Mouse (Mus musculus) frontal cortex, adult 2 months (tissue): Measurements from ENCODE around the gene Mettl22. TPM values are rescaled to one million over a fixed set of nuclear protein-coding genes. Genes with fewer than 3 reads are reported as not detected.

ENCODE experiments used
- DNase-seq, 2 experiments: peaks; one replicate each; pipeline ENCODE4 v3.0.0; 2022; ENCODE audit warnings: low spot score in 1 of 2; ENCODE audit errors: extremely low spot score in 1 of 2
- polyA plus RNA-seq: library from polyadenylated mRNA; depleted of rRNA; stranded (reverse); fragments of >200 nt; gene quantifications from 2 replicates; pipeline ENCODE4 v1.2.3, GENCODE M21; 2012

The Mettl22 gene
- polyA plus RNA-seq, 1 experiment: 74.2 TPM

GRCm38 (mm10) chr16:8504271-8504670 lies 33.7 kb downstream of the Mettl22 start:
- DNase-seq: no peak

DNA sequence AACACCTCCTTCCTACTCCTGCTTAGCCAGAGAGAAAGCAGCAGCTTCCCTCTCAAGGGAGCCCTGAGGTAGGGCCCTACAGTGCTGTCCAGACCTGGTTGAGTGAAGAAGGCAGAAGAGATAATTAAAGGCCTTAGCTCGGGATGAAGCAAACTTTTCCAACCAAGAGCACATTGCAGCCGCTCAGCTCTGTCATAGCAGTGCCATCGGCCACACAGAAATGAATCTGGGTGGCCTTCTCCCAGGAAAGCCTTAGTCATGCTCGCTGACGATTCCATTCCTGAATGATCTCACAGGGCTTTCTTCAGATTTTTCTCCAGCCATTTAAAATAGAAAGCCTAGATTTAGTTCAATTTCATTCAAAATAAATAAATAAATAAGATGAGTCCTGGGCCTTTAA lies 39.3 kb downstream of the Mettl22 start:
- DNase-seq: no peak

- no peak for DNase-seq
Measured at GRCm38 (mm10) chr16:8512830-8513229, 42.2 kb downstream of the Mettl22 start.

DNA sequence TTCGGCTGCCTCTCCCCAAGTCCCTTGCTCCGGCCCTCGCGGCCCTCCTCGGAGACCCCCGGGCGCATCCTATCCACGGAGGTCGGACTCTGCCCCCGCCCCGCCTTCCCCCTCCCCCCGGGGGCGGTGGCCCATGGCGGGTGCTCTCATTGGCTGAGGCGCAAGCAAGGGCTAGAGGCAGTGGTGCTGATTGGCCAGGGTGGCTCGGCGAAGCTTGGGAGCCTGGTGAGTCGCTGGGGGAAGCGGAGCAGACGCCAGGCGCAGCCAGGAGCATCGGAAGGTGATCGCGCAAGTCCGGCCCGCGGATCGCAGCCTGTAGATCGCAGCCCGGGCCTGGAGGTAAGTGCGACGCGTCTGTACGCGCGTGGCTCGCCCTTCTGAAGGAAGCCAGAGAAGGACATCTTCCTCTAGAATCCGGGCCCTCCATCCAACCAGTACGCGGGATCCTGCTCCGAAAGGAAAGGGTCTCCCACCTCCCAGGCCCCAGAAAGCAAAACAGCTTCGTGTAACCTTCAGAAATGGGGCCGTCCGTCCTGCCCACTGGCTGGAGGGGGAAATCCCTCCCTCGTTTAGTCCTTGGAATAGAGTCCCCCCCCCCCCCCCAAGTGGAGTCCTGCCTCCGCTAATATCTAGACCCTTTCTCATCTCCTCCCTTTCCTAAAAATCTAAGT lies 42.8 kb downstream of the Mettl22 start, which contains the start of gene Abat:
Abat (plus strand) TSS at position 194 of the 671 bp plus-strand sequence.
- DNase-seq: peak; percentile 89 to 96

DNA sequence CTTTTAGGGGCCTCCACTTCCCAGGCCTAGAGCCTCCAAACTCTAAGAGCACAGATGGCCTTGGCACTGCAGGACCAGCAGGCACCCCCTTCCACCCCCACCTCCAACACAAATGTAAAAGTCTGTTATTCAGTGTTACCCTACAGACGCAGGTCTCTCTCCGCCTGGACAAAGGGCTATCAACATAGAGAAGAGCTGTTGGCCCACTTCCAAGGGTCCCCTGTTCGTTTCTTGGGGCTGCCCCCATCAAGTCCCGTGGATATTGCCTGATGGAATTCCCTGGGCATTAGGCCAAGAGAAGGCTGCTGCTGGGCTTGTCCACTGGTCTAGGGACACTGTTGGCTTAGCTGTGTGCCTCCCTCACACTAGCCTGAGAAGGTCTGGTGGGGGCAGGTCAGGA lies 43.6 kb downstream of the Mettl22 start:
- no peak for DNase-seq

- no peak for DNase-seq
Measured at GRCm38 (mm10) chr16:8520525-8520924, 49.9 kb downstream of the Mettl22 start.

DNA sequence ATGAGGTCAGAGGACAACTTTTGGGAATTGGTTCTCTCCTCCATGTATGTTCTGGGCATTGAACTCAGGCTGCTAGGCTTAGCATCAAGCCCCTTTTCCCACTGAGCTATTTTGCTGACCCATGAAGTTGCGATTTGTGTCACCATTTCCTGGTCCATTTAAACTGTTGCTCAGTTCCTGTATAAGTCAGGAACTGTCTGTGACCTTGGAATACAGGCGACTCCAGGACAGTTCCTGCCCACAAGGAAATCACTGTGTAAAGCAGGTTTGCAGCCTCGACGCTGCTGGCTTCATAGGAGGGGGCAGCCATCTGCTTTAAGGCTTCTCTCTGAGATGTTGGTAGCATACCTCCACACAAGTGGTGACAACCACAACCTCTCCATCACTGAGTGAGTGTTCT lies 50.7 kb downstream of the Mettl22 start:
- DNase-seq: no peak

DNA sequence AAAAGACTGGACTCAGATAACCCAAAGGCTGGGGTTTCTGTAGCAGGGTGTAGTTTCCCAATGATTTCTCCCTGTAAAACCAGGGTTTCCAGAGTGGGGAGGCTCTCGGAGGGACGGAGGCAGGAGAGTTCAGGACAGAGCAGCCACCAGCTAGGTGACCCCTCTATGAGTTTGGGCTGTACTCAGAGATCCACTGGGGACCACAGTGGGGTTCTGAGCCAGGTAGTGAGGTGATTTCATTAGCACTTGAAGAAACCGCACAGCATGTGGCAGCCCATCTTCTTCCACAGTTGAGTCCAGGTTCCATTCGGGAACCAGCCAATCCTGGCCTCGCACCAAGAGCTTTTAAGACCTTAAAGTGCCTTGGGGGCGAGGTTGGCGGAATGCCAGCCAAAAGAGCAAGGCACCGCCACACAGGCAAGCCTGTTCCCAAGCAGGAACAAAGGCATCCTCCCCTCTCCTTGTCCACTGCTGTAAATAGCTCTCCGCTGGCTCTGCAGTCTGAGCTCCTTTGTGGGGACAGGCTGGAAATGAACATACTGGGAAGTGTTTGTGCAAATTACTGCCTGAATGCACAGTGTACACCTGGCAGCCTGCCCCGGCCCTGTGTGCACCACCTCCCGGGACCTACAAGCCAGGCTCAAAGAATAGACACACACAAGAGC lies 53.0 kb downstream of the Mettl22 start:
- DNase-seq: peak; percentile 26 to 50

DNA sequence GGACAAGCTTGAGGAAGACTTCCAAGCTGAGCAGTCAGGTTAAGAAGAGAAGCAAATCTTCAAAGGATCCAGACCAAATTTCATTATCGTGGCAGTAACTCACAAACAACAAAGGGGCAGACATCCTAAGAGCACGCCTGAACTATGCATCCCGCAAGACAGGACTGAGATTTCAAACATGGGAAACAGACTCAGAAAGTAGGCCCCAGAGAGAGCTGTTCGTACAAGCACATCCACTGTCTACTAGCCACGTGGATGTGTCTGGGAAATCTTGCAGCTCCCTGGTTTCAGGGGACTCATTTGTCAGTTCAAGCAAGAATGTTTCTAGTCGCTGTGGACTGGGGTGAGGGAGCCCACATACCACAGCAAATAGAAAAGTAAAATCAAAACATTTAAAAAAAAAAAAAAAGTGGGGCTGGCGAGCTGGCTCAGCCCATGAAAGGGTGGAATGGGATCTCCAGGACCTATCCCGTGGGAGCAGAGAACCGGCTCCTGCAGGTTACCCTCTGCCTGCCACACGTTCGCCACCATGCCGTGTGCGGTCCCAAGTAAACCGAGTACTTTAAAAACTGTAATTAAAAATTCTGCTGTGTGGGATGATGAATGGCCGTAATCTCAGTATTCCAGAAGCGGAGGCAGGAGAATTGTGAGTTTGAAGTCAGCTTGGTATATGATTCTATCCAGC lies 53.7 kb downstream of the Mettl22 start:
- no peak for DNase-seq

DNA sequence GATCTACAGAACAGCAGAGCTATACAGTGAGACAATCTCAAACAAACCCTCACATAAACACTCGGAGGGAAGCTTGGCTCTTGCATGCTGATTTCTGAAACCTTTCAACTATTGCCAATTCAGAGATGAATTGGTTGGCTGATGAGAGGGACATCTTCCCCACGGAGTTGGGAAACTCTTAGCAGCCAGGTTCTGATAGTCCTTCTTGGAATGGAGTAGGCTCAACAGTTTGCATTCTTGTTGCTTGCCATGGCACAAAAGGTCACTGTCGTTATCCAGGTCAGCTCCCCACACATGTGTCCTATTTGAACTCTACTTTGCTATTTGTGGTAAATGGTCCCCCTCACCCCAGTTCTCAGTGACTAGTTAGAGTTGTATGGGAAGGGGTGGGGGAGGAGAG lies 54.7 kb downstream of the Mettl22 start:
- DNase-seq: no peak

GRCm38 (mm10) chr16:8525877-8526276 lies 55.3 kb downstream of the Mettl22 start:
- DNase-seq: no peak

GRCm38 (mm10) chr16:8529389-8529788 lies 58.8 kb downstream of the Mettl22 start:
- DNase-seq: no peak

- no peak for DNase-seq
Measured at GRCm38 (mm10) chr16:8530018-8530417, 59.4 kb downstream of the Mettl22 start.

DNA sequence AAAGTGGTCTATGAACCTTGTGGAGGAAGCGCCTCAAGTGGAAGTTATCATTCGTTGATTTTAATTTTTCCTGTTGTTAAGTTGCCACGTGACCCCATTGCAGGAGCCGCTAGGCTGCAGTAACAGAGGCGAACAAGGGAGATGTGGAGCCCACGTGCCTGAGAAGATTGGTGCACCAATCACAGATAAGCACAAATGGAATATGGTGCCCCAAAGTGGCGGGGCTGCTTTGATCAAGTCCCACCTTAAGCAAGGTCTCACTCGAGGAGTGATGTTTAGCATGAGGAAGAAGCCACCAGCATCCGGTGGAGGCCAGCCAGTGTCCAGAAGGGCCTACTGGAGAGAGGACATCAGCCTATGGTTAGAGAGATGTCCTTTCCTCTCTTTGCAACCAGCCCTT lies 61.9 kb downstream of the Mettl22 start:
- no peak for DNase-seq

DNA sequence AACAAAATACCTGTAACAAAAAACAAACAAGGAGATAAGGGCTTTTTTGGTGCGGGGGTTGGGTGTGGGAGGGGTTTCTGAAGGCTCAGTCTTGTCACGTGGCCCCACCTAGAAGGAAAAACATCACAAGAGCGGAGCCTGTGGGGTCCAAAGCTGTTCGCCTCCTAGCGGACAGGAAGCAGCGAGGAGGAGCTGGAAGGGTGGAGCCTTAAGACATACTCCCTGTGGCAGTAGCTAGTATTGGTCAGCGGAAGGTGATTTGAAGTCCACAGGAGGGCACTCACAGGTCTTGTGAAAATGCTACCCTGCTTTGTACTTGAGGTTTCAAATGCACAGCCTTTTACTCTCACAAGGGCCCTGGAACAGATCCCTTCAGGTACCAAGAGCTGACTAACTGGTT lies 62.3 kb downstream of the Mettl22 start:
- DNase-seq: no peak

DNA sequence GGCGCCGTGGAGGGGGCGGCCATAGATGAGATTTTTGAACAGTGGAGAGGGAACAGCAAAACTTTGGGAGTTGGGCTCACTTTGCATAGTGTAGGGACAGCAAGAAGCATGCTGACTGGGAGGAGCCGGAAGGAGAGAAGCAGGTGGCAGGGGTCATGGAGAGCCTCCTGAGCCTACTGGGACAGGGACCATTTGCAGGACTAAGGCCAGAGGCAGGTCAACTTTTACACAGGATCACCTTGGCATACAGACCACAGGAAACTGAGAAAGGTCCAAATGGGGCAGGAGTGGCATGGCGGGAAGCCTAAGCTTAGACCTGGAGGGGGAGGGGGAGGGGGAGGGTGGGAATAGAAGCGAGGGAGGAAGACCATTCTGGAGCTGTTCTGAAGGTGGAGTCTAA lies 62.9 kb downstream of the Mettl22 start:
- DNase-seq: no peak

- no peak for DNase-seq
Measured at GRCm38 (mm10) chr16:8534466-8535200, 64.0 kb downstream of the Mettl22 start.

DNA sequence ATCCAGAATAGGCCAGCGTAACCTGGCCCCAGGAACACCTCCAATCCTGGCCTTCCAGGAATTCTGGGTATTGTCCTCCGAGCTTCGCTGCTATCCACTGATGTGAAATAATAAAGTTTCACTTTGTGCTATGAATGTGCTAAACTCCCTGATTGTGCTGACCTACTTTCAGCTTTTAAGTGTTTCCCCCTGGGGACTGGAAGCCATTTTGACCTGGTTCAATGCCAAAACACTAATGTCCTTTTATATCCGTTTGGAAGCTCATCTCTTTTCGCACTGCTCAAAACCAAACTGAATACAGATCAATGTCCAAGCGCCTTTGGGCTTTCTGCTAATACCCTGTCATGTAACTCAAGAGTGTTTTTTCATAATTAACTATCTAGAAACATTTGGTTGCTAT lies 64.8 kb downstream of the Mettl22 start:
- DNase-seq: no peak

DNA sequence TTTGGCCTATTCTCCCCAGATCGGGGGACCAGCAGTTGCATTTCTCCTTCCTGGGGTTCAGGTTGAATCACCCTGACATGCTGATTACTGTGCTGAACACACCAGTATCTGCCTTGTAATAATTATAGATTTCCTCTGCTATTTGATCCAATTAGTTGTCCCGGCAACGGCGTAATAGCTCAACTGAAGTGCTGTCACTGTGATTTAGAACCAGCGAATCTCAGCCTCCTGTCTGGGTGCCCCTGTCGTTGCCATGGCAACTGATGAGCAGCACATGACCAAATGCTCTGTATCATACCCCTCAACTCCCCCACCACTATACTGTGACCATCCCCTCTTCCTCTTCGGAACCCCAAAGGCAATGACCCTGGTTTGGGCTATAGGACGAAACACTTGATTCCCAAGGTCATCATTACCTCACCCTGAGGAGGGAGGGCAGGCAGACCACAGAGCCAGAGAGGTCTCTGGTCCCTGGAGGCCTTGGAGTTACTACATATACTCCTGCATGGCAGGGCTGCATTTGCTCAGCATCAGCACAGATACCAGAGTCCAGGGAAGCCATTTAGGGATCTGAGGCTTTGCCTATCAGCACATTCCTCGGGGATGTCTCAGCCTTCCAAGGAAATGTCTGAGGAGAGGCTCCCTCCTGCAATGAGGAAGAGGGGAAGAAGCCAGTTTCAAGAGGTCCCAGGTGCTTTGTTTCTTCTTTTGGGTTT lies 68.7 kb downstream of the Mettl22 start:
- DNase-seq: peak; percentile 38 to 59
